Mouse (Mus musculus): ENCODE results near the gene Cfap99.

Cfap99 gene

DNA sequence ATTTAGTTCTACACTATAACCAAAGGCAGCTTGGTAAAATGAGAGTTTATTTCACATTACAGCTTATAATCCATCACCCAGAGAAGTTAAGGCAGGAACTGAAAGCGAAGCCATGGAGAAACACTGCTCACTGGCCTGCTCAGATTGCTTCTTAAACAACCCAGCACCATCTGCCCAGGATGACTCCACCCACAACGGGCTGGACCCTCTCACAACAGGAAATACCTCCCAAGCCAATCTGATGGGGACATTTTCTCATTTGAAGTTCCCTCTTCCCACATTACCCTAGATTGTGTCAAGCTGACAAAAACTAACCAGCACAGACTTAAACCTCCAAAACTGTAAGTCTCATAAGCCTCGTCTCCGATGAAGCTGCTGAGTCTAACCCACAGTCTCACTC is 10.3 kb upstream of the Cfap99 start:
- DNase-seq (ENCODE audit: low read depth), result no peak

- DNase-seq (ENCODE audit: low read depth), result no peak
These were observed 9.2 kb upstream of the Cfap99 start for GRCm38 (mm10) chr5:34279214-34279613.

DNA sequence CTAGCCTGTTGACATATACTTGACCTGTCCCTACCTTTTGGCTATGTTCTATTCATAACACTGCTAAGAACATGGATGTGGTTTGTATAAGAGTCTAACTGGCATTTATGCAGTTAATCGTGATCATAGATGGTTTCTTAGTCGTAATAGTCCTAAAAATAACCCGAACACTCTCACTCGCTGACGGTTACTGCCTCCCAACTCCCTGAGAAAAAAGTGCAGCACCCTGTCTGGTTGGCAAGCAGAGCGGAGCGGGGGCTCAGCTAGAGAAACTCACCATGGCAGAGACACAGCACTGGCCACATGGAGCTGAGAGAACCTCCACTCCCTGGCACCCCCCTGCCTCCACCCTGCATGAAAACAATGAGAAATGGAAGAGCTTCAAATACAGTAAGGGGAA is 7.4 kb upstream of the Cfap99 start:
- no peak for DNase-seq (ENCODE audit: low read depth)

DNA sequence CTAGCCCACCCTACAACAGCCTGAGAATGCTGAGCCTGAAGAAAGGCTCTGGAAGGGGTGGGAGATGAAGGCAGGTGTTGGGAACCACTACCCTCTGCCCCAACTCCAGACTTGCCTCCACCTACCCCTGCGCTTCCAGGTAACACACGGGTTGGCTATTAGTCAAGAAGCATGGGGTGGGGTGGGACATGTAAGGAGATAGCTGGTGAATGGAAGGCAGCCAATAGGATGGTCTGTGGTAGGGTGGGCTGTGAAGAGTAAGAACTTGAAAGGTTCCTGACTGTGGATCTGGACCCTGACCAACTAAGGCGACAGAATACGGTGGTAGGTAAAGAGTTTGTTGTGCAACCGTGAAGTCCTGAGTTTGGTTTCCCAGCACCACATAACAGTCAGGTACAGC is 5.0 kb upstream of the Cfap99 start:
- DNase-seq (ENCODE audit: low read depth), result no peak

DNA sequence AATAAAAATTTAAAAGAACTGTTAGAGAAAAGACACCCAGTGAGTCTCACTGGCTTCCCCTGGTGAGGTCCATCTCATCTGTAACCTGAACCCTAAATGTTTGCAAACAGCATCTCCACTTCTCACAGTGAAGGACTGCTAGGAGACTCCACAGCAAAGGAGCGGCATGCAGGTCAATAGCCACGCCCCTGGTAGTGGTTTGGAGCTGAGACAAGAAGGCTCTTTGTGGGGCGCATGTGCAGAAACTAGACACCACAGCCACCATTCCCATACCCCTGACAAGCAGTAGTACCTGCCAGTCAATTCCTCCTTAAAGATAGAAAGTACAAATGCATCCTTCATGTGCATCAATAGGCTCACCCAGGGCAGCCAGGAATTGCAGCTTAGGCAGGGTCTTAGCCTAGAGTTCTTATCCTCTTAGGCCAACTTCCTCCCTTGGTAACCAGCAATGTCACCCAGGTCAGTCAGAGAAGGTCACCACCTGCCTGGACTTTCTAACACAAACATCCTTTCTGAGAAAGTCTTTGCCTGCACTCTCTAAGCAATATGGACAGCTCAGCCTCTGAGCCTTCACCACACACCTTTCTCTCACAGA is 4.1 kb upstream of the Cfap99 start:
- DNase-seq (ENCODE audit: low read depth), result no peak

DNA sequence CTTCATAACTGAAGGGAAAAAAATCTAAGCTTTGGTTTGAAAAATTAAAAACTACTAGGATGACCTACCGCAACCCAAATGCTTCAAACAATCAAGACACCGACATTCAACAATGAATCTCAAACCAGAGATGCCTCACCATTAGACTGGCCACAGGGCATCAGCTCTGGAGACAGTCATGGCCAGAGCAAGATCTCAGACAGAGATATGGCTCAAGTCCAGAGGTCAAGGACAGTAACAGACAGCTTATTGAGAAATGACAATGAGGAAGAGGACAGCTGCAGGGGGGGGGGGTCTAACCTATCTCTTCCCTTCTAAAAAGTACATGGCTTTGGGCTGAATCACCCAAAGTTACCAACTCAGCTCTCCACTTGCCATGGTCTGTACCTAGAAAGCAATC is 3.1 kb upstream of the Cfap99 start:
- no peak for DNase-seq (ENCODE audit: low read depth)

DNA sequence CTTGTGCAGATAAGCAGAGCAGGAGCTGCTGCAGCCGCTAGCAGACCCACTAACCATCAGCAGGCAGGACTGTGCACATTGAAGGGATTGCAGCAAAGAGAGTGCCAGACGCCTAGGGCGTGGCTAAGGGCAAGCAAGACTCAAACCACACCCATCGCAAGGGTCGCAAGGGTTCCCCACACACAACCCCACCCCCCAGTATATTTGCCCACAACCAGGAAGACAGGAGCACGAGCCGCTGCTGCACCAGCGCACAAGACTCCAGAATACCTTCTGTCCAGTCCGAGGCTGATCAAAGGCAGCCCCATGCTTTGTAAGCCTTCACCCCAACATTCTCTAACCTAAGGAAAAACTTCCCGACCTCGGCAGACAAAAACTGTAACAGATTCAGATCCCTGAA is 1.9 kb upstream of the Cfap99 start:
- DNase-seq (ENCODE audit: low read depth), result no peak

DNA sequence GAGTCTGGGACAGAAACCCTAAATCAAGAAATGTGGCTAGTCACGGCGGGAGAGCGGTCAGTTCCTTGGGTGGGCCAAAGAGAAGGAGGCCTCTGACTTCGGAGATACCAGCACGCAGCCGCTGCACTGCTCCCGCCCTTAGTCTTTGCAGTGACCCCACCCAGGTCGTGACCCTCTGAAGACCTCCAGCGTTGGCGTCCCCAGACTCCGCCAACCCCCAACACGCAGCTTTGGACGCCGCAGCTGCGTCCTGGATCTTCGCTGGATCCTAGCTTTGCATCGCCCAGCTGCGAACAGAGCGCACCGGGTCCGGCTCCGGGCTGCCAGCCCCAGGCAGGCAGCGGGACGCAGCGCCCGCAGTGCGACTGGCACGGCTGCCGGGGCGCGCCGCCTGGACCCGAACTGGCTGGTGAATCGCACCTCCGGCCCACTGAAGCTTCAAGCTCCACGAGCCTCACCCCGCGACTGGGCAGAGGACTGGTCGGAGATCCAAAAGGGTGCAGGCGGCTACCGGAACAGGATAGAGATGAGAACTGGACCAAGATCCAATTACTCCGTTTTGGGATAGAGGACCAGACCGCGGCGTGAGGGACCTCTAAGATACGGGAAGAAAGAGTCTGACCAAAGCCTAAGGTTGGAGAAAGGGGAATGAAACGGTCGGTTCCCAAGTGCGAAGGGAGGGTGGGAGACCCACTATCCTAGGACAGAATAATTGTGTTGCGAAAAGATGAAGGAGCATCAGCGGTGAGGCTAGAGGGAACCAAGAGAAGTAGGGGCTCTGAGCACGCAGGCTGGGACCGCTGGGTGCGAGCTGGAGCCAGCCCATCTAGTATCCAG is 1.2 kb upstream of the Cfap99 start:
- no peak for DNase-seq (ENCODE audit: low read depth)

DNA sequence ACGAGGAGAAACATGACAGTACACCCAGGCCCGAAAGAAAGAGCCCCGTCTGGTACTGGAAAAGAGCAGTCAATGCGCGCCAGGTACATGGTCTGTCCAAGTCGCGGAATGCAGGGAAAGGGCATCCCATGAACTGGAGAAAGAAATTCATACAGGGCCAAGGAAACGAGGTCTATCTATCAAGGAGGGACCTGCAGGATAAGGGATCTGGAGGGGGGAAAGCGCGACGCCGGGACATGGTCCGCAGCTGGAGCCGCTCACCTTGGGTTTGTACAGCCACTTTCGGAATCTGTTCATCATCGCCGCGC is 608 bp upstream of the Cfap99 start:
- no peak for DNase-seq (ENCODE audit: low read depth)

GRCm38 (mm10) chr5:34289286-34289685 is 886 bp downstream of the Cfap99 start:
- DNase-seq (ENCODE audit: low read depth), result no peak

- no peak for DNase-seq (ENCODE audit: low read depth)
These were observed 5.0 kb downstream of the Cfap99 start for GRCm38 (mm10) chr5:34293363-34293762.

DNA sequence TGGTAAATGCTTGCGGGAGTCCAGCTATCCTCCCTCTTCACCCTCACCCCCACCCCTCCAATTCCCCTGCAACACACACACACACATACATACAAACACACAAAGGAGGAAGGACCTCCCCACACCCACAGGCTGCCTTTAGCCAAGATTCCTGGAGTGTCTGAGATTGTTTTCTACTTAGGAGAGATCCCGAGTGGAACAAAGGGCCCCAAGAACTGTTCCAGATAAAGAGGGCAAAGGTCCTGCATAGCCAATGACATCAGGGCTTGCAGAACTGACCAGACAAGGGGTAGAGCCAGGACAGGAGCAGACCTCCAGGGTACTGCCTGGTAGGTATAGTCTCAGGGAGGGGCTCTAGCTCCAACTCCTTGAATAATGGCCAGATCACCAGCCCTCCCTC is 6.3 kb downstream of the Cfap99 start:
- no peak for DNase-seq (ENCODE audit: low read depth)

DNA sequence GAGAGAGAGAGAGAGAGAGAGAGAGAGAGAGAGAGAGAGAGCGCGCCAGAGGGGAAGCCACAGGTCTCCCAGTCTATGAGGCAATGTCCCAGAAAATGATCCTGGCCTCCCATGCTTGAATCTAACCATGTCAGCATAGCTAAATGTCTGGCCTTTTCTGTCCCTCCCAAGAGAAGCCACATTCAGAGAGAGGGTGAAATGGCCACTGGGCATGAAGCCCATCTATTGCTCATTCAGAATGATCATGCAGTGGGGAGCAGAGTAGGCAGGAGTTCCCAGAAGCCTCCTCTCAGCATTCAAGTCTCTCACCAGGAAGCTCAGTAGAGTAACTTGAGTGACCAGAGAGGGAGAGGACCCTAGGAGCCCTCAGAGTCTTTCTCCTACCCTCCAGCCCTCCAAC is 6.7 kb downstream of the Cfap99 start:
- no peak for DNase-seq (ENCODE audit: low read depth)

- DNase-seq (ENCODE audit: low read depth), result no peak
These were observed 9.7 kb downstream of the Cfap99 start for GRCm38 (mm10) chr5:34298061-34298460.

DNA sequence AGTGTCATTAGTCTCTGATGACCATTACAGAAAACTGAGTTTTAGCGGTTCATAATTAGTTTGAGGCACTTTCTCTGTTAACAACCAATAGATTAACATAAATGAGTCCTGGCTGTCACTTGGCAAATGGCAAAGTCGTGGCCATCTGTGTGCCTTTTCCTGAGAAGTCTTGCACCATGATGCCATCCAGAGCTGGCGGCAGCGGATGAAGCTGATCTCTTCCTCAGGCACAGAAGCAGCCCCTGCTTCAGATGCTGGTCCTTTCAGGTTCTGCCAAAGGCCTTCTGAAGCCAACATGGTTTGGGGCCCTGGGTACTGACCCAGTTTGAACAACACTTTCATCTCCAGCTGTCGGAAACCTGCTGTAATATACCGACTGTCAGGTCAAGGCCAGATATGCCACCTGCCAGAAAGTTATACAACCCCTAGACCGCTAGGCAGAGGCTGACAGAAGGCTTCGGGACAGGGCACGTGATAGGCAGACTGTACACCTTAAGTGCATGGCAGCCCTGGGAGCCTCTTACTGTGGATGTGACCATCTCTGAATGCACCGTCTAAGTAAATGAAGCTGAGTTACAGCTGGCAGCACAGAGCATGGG is 10.6 kb downstream of the Cfap99 start:
- DNase-seq (ENCODE audit: low read depth), result no peak

DNA sequence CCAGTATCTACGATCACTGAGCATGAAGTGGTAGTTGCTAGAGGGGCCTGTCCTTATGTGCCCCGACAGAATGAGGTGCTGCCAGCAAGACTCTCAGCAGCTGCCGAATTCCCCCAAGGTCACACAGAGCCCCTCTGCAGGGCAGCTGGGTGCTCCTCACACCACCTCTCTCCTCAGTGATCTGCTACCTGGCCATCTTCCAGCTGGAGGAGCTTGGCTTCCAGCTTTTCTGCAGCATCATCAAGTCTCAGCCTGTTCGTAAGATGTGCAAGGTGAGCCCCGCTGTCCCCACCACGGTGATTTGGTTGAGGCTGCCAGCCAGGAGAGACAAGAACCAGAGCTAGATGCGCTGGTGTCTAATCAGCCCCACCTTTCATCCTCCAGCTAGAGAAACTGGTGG is 14.0 kb downstream of the Cfap99 start:
- DNase-seq (ENCODE audit: low read depth), result no peak

DNA sequence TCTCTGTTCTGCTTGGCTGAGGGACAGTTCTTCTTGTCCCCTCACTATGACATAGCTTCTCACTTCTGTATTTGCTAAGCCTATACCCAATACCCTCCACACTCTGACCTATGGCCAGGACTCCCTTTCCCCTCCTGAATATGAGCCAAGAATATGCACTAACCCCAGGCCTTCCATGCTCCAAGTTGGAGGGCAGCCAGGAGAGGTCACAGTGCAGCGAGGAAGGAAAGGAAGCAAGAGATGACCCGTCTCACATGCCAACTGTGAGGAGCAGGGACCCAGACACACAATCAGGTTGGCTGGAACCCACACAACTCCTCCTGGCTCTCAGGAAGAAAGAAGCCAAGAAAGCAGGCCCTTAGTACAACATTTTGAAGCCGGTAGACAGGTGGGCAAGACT is 20.6 kb downstream of the Cfap99 start:
- no peak for DNase-seq (ENCODE audit: low read depth)

DNA sequence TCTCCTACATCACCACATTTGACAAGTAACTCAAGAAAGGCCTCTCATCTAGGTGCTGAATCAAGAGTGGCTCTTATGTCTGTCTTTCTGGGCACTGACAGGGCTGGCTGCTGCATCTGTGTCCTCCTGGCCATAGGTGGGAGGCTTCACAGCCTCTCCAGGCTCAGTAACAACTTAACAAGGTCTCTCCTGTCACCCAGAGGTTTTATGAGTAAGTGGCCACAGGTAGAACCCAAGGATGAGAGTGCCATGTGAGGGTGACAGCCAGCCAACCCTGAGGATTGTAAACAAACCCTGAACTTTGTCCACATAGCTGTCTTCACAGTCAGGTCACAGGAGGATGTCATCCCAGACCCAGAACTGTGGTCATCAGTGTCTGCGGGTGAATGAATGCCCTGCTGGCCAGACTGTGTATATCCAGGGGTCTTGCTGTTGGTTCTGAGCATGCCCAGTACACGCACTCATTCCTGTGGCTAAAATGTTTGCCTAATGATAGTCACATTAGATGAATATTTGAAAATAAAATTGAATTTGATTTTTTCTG is 31.2 kb downstream of the Cfap99 start:
- DNase-seq (ENCODE audit: low read depth), result no peak

DNA sequence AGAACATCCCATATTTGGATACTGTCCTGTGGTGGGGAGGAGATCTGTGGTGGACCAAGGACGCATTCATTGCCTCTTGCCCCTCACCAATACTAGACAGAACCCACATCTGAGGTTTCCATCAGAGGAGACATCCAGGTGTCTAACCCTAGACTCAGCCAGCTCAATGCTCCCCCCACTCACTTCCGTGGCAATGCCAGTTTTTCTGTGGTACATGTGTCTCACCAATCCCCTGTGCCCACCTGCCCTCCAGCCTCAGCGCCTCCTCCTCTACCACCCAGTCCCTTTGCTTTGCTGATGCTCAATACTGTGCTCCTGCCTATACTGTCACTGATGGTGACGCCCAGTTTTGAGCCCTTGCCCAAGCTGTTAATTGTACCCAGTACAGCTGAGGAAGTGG is 32.8 kb downstream of the Cfap99 start:
- no peak for DNase-seq (ENCODE audit: low read depth)

DNA sequence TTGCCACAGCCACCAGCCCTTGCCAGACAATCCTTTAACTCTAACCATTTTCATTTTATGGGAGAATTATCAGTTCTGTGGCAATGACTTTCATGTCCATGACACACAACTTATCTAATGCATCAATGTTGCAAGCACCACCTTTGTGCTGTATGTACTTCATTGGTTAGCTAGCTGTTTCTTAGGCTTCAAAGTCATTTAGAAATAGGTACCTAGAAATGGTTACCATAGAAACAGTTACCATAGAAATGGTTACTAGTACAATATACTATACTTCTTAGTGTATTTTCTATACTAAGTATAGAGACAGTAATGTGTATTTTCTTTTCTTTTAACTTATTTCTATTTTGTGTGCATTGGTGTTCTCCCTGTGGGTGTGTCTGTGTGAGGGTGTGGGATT is 36.9 kb downstream of the Cfap99 start:
- no peak for DNase-seq (ENCODE audit: low read depth)

- DNase-seq (ENCODE audit: low read depth), result no peak
These were observed 37.9 kb downstream of the Cfap99 start for GRCm38 (mm10) chr5:34326249-34326691.

GRCm38 (mm10) chr5:34326875-34327576 is 38.6 kb downstream of the Cfap99 start:
- no peak for DNase-seq (ENCODE audit: low read depth)

DNA sequence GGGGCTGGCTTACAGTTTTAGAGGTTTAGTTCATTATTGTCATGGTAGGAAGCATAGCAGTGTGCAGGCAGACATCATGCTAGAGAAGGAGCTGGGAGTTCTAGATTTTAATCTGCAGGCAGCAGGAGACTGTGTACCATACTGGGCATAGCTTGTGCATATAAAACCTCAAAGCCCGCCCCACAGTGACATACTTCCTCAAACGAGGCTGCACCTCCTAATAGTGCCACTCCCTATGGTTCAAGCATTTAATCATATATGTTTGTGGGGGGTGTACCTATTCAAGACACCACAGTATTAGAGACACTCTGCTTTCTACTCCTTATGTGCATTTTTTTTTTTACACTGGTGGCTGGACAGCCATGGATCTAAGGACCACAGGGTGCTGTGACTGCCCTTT is 41.7 kb downstream of the Cfap99 start:
- DNase-seq (ENCODE audit: low read depth), result no peak
